Mouse (Mus musculus) liver, embryonic 14.5 days (tissue): ENCODE measurements around the gene Pla2g4d. TPM values are rescaled to one million over a fixed set of nuclear protein-coding genes. Genes with fewer than 3 reads are reported as not detected.

ENCODE experiments used
- ATAC-seq: fragments of 200-750 bp; cut with Nextera tagmentation; 2 replicates; pipeline ENCODE4 v1.8.0; 2017; ENCODE audit warnings: moderate number of reproducible peaks, mild to moderate bottlenecking, moderate library complexity; ENCODE audit not compliant: insufficient read depth
- DNase-seq, 3 experiments: peaks; one replicate each; pipeline ENCODE4 v3.0.0-alpha.2; 2012 to 2013; ENCODE audit warnings: low read depth in 3 of 3, low spot score in 3 of 3
- H3K27ac ChIP-seq: fragments of 300-500 bp; sonication (generic); 2 replicates; pipeline ENCODE4 v1.5.1; 2014; ENCODE audit warnings: moderate library complexity, mild to moderate bottlenecking, control low read depth, inconsistent platforms
- H3K27me3 ChIP-seq: fragments of 300-500 bp; sonication (generic); 2 replicates; pipeline ENCODE4 v1.6.1; 2014; ENCODE audit warnings: mild to moderate bottlenecking, low read length, moderate library complexity; ENCODE audit not compliant: control insufficient read depth, insufficient read depth
- H3K36me3 ChIP-seq: fragments of 300-500 bp; sonication (generic); replicated peaks from 2 replicates; pipeline ENCODE4 v1.6.1; 2014; ENCODE audit warnings: low read depth; ENCODE audit not compliant: control insufficient read depth, insufficient read depth
- H3K4me1 ChIP-seq, 2 experiments: fragments of 200-500 bp in 1 of 2; fragments of 300-500 bp in 1 of 2; sonication (generic) in 1 of 2; replicated peaks; 2 replicates each; pipeline ENCODE4 v1.6.1; 2012 to 2014; ENCODE audit warnings: antibody characterized with exemption in 1 of 2, inconsistent platforms in 1 of 2, low read length in 1 of 2; ENCODE audit not compliant: control insufficient read depth in 2 of 2, insufficient read depth in 2 of 2
- H3K4me2 ChIP-seq: fragments of 300-500 bp; sonication (generic); 2 replicates; pipeline ENCODE4 v1.6.1; 2014; ENCODE audit warnings: low read depth, mild to moderate bottlenecking, control low read depth, moderate library complexity
- H3K4me3 ChIP-seq, 2 experiments: fragments of 200-500 bp in 1 of 2; fragments of 300-500 bp in 1 of 2; sonication (generic) in 1 of 2; 2 replicates each; pipeline ENCODE4 v1.5.1; 2012 to 2014; ENCODE audit warnings: low read depth in 2 of 2, low read length in 2 of 2, mild to moderate bottlenecking in 2 of 2, control low read depth in 1 of 2, inconsistent platforms in 1 of 2, moderate library complexity in 1 of 2; ENCODE audit not compliant: insufficient read depth in 1 of 2
- H3K9ac ChIP-seq: fragments of 300-500 bp; sonication (generic); replicated peaks from 2 replicates; pipeline ENCODE4 v1.6.1; 2014; ENCODE audit warnings: mild to moderate bottlenecking, control low read depth, moderate library complexity
- H3K9me3 ChIP-seq: fragments of 300-500 bp; sonication (generic); 2 replicates; pipeline ENCODE4 v1.6.1; 2016; ENCODE audit warnings: low read length, mixed read lengths; ENCODE audit not compliant: control insufficient read depth
- CTCF ChIP-seq: IDR thresholded peaks from 2 replicates; pipeline ENCODE4 v1.5.1; 2016; ENCODE audit warnings: antibody characterized with exemption, low read depth, control low read depth
- EP300 ChIP-seq: IDR thresholded peaks from 2 replicates; pipeline ENCODE4 v1.6.1; 2016; ENCODE audit warnings: antibody characterized with exemption, low read depth
- WGBS: fragments of 180-500 bp; shearing (Covaris S2); extraction: QIAGEN DNeasy Blood & Tissue Kit; methylation state at CpG from one replicate; pipeline ENCODE4 v1.1.7; 2014; ENCODE audit not compliant: insufficient replicate concordance; 5-methylcytosine and 5-hydroxymethylcytosine counted together
- polyA plus RNA-seq, 2 experiments: library from polyadenylated mRNA; depleted of rRNA in 1 of 2; stranded (reverse) in 1 of 2; unstranded in 1 of 2; fragments of >200 nt; fragmentation: Nextera tagmentation in 1 of 2; extraction: Ambion mirVana in 1 of 2; gene quantifications; 2 replicates each; pipeline versions ENCODE4 v1.2.1 to v1.2.3; 2012 to 2014

Gene Pla2g4d
- polyA plus RNA-seq, 2 experiments, result not detected

DNA sequence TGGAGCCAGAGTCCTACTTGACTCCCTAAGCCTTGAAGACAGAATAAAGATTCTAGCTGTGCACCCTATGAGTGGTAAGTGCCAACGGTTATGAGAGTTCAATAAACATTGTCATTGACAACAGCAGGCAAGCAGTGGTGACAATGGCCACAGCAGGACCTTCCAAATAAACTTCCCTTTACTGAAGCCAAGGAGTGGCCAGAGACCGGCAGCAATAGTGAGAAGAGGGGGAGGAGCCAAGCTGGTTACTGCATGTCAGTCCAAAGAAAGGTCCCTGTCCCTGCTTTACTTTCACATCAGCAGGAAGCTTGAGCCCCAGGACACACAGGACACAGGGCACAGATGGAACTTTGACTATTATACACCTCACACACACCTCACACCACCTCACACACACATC, 7.2 kb upstream of the Pla2g4d start:
- H3K9me3 ChIP-seq, result no peaks in the 10 kb centered on the region
- no peak overlapping the region for H3K9ac ChIP-seq
- no peaks in the 10 kb centered on the region for H3K36me3 ChIP-seq
- no peaks in the 10 kb centered on the region for H3K4me1 ChIP-seq
- 6% methylated on average over 2 of the region's 2 CpGs for WGBS
- ATAC-seq, result no peak
- no peak overlapping the region for H3K27ac ChIP-seq
- no peak for DNase-seq
- H3K27me3 ChIP-seq, result no peaks in the 10 kb centered on the region
- TF ChIP-seq CTCF (no peak), EP300 (no peak)
- H3K4me2 ChIP-seq, result no peak overlapping the region
- no peak overlapping the region for H3K4me3 ChIP-seq

- H3K4me2 ChIP-seq, result no peak overlapping the region
- TF ChIP-seq EP300 (no peak), CTCF (no peak)
- H3K27ac ChIP-seq, result no peak overlapping the region
- no peak overlapping the region for H3K4me3 ChIP-seq
- H3K9ac ChIP-seq, result no peak overlapping the region
- no peak for DNase-seq
- WGBS, result 57% methylated on average over 8 of the region's 9 CpGs
- no peaks in the 10 kb centered on the region for H3K36me3 ChIP-seq
- no peaks in the 10 kb centered on the region for H3K27me3 ChIP-seq
- no peaks in the 10 kb centered on the region for H3K4me1 ChIP-seq
- no peak for ATAC-seq
- no peaks in the 10 kb centered on the region for H3K9me3 ChIP-seq
Measured at GRCm38 (mm10) chr2:120291471-120292078, 2.6 kb upstream of the Pla2g4d start.

- WGBS, result 69% methylated on average over 3 of the region's 3 CpGs
- Histone ChIP-seq H3K9me3 (no peaks in the 10 kb centered on the region), H3K27ac (no peak overlapping the region), H3K36me3 (no peaks in the 10 kb centered on the region), H3K27me3 (no peaks in the 10 kb centered on the region), H3K4me3 (no peak overlapping the region), H3K9ac (no peak overlapping the region), H3K4me2 (no peak overlapping the region), H3K4me1 (no peaks in the 10 kb centered on the region)
- ATAC-seq, result no peak
- DNase-seq, result no peak
- TF ChIP-seq EP300 (no peak), CTCF (no peak)
Measured at GRCm38 (mm10) chr2:120288401-120288800, 596 bp downstream of the Pla2g4d start.

GRCm38 (mm10) chr2:120285639-120286038, 3.4 kb downstream of the Pla2g4d start:
- H3K4me2 ChIP-seq, result no peak overlapping the region
- H3K27me3 ChIP-seq, result no peaks in the 10 kb centered on the region
- no peak overlapping the region for H3K9ac ChIP-seq
- ATAC-seq (no peak), DNase-seq (no peak)
- no peak for TF ChIP-seq EP300
- TF ChIP-seq CTCF, result no peak
- H3K4me3 ChIP-seq, result no peak overlapping the region
- H3K9me3 ChIP-seq, result no peaks in the 10 kb centered on the region
- H3K36me3 ChIP-seq, result no peaks in the 10 kb centered on the region
- no peaks in the 10 kb centered on the region for H3K4me1 ChIP-seq
- 25% methylated on average over 4 of the region's 4 CpGs for WGBS
- H3K27ac ChIP-seq, result no peak overlapping the region

- Histone ChIP-seq H3K27me3 (no peaks in the 10 kb centered on the region), H3K9ac (no peak overlapping the region), H3K36me3 (no peaks in the 10 kb centered on the region), H3K4me2 (no peak overlapping the region), H3K27ac (no peak overlapping the region), H3K9me3 (no peaks in the 10 kb centered on the region), H3K4me3 (no peak overlapping the region), H3K4me1 (no peaks in the 10 kb centered on the region)
- no peak for ATAC-seq
- DNase-seq, result no peak
- TF ChIP-seq CTCF (no peak), EP300 (no peak)
Measured at GRCm38 (mm10) chr2:120284705-120285104, 4.3 kb downstream of the Pla2g4d start.
